In genomic region chr2:138256851-138257471, GRCm38 (mm10) we compare ENCODE assay signal across 7 mouse cellular contexts. TPM values are rescaled to one million over a fixed set of nuclear protein-coding genes. Genes with fewer than 3 reads are reported as not detected.
A peak's percentile ranks its signal among the peaks of the same experiment; 100 is the strongest.
DNase-seq lines count a peak whose midpoint lies in the region; ATAC-seq lines count a peak whose summit lies in the region.

No protein-coding gene starts in this region.

- H3K9ac ChIP-seq in embryonic facial prominence, embryonic 12.5 days, result peak overlapping the region; percentile 91
- H3K9ac ChIP-seq in hindbrain, embryonic 12.5 days, result peak overlapping the region; percentile 88
- H3K9ac ChIP-seq in liver, embryonic 12.5 days, result peak overlapping the region; percentile 72
- H3K9ac ChIP-seq in neural tube, embryonic 12.5 days, result peak overlapping the region; percentile 94

- H3K9me3 ChIP-seq in embryonic facial prominence, embryonic 12.5 days, result no peaks in the 10 kb centered on the region
- no peaks in the 10 kb centered on the region for H3K9me3 ChIP-seq in hindbrain, embryonic 12.5 days (replicated peaks)
- H3K9me3 ChIP-seq in liver, embryonic 12.5 days (replicated peaks), result no peaks in the 10 kb centered on the region
- H3K9me3 ChIP-seq in neural tube, embryonic 12.5 days, result no peaks in the 10 kb centered on the region

- no peaks in the 10 kb centered on the region for H3K27me3 ChIP-seq in embryonic facial prominence, embryonic 12.5 days
- no peaks in the 10 kb centered on the region for H3K27me3 ChIP-seq in hindbrain, embryonic 12.5 days
- H3K27me3 ChIP-seq in liver, embryonic 12.5 days (replicated peaks), result no peaks in the 10 kb centered on the region
- no peaks in the 10 kb centered on the region for H3K27me3 ChIP-seq in neural tube, embryonic 12.5 days (replicated peaks)

- peak; percentile 68 for ATAC-seq in embryonic facial prominence, embryonic 12.5 days (ENCODE audit: insufficient number of reproducible peaks, insufficient read depth, low FRiP score, low TSS enrichment)
- peak; percentile 79 for ATAC-seq in hindbrain, embryonic 12.5 days (ENCODE audit: low FRiP score)
- peak; percentile 68 for ATAC-seq in liver, embryonic 12.5 days
- ATAC-seq in neural tube, embryonic 12.5 days (ENCODE audit: low FRiP score, low read depth), result peak; percentile 81

- peak overlapping the region; percentile 93 for H3K27ac ChIP-seq in embryonic facial prominence, embryonic 12.5 days
- peak overlapping the region; percentile 93 for H3K27ac ChIP-seq in hindbrain, embryonic 12.5 days
- H3K27ac ChIP-seq in liver, embryonic 12.5 days, result peak overlapping the region; percentile 68
- H3K27ac ChIP-seq in neural tube, embryonic 12.5 days, result peak overlapping the region; percentile 79; the same call in 1 of the 2 replicates

- peaks cover 13% of the 10 kb centered on the region; the same call in 1 of the 2 replicates for H3K4me1 ChIP-seq in embryonic facial prominence, embryonic 12.5 days
- H3K4me1 ChIP-seq in hindbrain, embryonic 12.5 days, result peaks cover 21% of the 10 kb centered on the region
- H3K4me1 ChIP-seq in liver, embryonic 12.5 days, result peaks cover 19% of the 10 kb centered on the region; the same call in 1 of the 2 replicates
- peaks cover 8% of the 10 kb centered on the region; the same call in 1 of the 2 replicates for H3K4me1 ChIP-seq in neural tube, embryonic 12.5 days

- no peaks in the 10 kb centered on the region for H3K36me3 ChIP-seq in embryonic facial prominence, embryonic 12.5 days
- H3K36me3 ChIP-seq in hindbrain, embryonic 12.5 days, result no peaks in the 10 kb centered on the region
- no peaks in the 10 kb centered on the region for H3K36me3 ChIP-seq in liver, embryonic 12.5 days
- H3K36me3 ChIP-seq in neural tube, embryonic 12.5 days, result no peaks in the 10 kb centered on the region

- WGBS in embryonic facial prominence, embryonic 12.5 days, result under 1% methylated on average over 51 of the region's 51 CpGs
- 1% methylated on average over 43 of the region's 51 CpGs for WGBS in hindbrain, embryonic 12.5 days
- under 1% methylated on average over 41 of the region's 51 CpGs for WGBS in liver, embryonic 12.5 days (ENCODE audit: insufficient replicate concordance)
- WGBS in neural tube, embryonic 12.5 days, result under 1% methylated on average over 51 of the region's 51 CpGs

- DNase-seq in urinary bladder, postnatal 14 days (ENCODE audit: low spot score), result peak; percentile 33
- no peak for DNase-seq in urinary bladder, postnatal 25 days (ENCODE audit: low spot score)
- no peak for DNase-seq in left cerebral cortex, adult 11 months (ENCODE audit: low spot score)

- H3K4me2 ChIP-seq in embryonic facial prominence, embryonic 12.5 days (replicated peaks), result peak overlapping the region; percentile 57
- peak overlapping the region; percentile 73 for H3K4me2 ChIP-seq in hindbrain, embryonic 12.5 days (replicated peaks)
- H3K4me2 ChIP-seq in liver, embryonic 12.5 days, result peak overlapping the region; percentile 87
- peak overlapping the region; percentile 76 for H3K4me2 ChIP-seq in neural tube, embryonic 12.5 days (replicated peaks)

- H3K4me3 ChIP-seq in embryonic facial prominence, embryonic 12.5 days, result peak overlapping the region; percentile 92
- H3K4me3 ChIP-seq in hindbrain, embryonic 12.5 days, result peak overlapping the region; percentile 94
- peak overlapping the region; percentile 71 for H3K4me3 ChIP-seq in liver, embryonic 12.5 days
- peak overlapping the region; percentile 92 for H3K4me3 ChIP-seq in neural tube, embryonic 12.5 days

RNA-seq across cellular contexts. Expression of gene Btbd3, which starts 0.6 kb away (rescaled TPM):
- polyA plus RNA-seq in embryonic facial prominence, embryonic 12.5 days (2016; fragmentation: Nextera tagmentation; extraction: Ambion mirVana), result 16.9 and 18.1 TPM in 2 replicates
- 20.8 and 21.1 TPM in 2 replicates for polyA plus RNA-seq in hindbrain, embryonic 12.5 days (2016; fragmentation: Nextera tagmentation; extraction: Ambion mirVana)
- 3.0 and 3.1 TPM in 2 replicates for polyA plus RNA-seq in liver, embryonic 12.5 days (2016; fragmentation: Nextera tagmentation; extraction: Ambion mirVana)
- polyA plus RNA-seq in neural tube, embryonic 12.5 days (2016; fragmentation: Nextera tagmentation; extraction: Ambion mirVana), result 16.3 and 17.0 TPM in 2 replicates
